Mouse (Mus musculus): ENCODE measurements at regions not wholly inside any gene's neighbourhood (a gene's known extent, or its start where the extent isn't known, plus 50 kb on each side); places are given as distances from the start of the nearest gene placed in this dataset.
A peak's percentile ranks its signal among the peaks of the same experiment; 100 is the strongest.

- WGBS: 89% methylated on average over 5 of the region's 5 CpGs
- no peak overlapping the region for H3K9ac ChIP-seq (ENCODE audit: low read depth, low read length)
Measured at GRCm38 (mm10) chr13:101219568-101219967, 386.3 kb upstream of the Slc30a5 start.

GRCm38 (mm10) chr13:101216897-101217480 lies 383.8 kb upstream of the Slc30a5 start:
- no peak for ATAC-seq (ENCODE audit: low FRiP score, low TSS enrichment)
- H3K27ac ChIP-seq (ENCODE audit: low read depth, low read length): 0 out of 2 replicates have a peak overlapping the region, but pooled peaks have one; percentile 17
- H3K4me3 ChIP-seq (ENCODE audit: low read length): no peak overlapping the region
- no peaks in the 10 kb centered on the region for H3K27me3 ChIP-seq (ENCODE audit: control insufficient read depth, insufficient read depth, low read length)
- H3K4me1 ChIP-seq (ENCODE audit: control insufficient read depth, insufficient read depth, low read length): peaks cover 24% of the 10 kb centered on the region
- no peak overlapping the region for H3K4me2 ChIP-seq (replicated peaks; ENCODE audit: low read depth, low read length)
- 62% methylated on average over 8 of the region's 8 CpGs for whole genome bisulfite sequencing
- H3K9me3 ChIP-seq (ENCODE audit: control insufficient read depth, low read length): no peaks in the 10 kb centered on the region
- H3K36me3 ChIP-seq (ENCODE audit: control insufficient read depth, insufficient read depth, low read length): no peaks in the 10 kb centered on the region
- H3K9ac ChIP-seq (ENCODE audit: low read depth, low read length): no peak overlapping the region

More at GRCm38 (mm10) chr13:101219568-101219967, 386.3 kb upstream of the Slc30a5 start:
- Histone ChIP-seq H3K27ac (ENCODE audit: low read depth, low read length) (no peak overlapping the region), H3K4me1 (ENCODE audit: control insufficient read depth, insufficient read depth, low read length) (peaks cover 24% of the 10 kb centered on the region), H3K36me3 (ENCODE audit: control insufficient read depth, insufficient read depth, low read length) (no peaks in the 10 kb centered on the region), H3K27me3 (ENCODE audit: control insufficient read depth, insufficient read depth, low read length) (no peaks in the 10 kb centered on the region), H3K9me3 (ENCODE audit: control insufficient read depth, low read length) (no peaks in the 10 kb centered on the region), H3K4me3 (ENCODE audit: low read length) (no peak overlapping the region), H3K4me2 (replicated peaks; ENCODE audit: low read depth, low read length) (no peak overlapping the region)
- ATAC-seq (ENCODE audit: low FRiP score, low TSS enrichment): no peak

- Histone ChIP-seq H3K4me1 (ENCODE audit: control insufficient read depth, insufficient read depth, low read length) (peaks cover 24% of the 10 kb centered on the region), H3K27me3 (ENCODE audit: control insufficient read depth, insufficient read depth, low read length) (no peaks in the 10 kb centered on the region), H3K27ac (ENCODE audit: low read depth, low read length) (no peak overlapping the region), H3K9me3 (ENCODE audit: control insufficient read depth, low read length) (no peaks in the 10 kb centered on the region), H3K4me2 (replicated peaks; ENCODE audit: low read depth, low read length) (no peak overlapping the region), H3K36me3 (ENCODE audit: control insufficient read depth, insufficient read depth, low read length) (no peaks in the 10 kb centered on the region), H3K4me3 (ENCODE audit: low read length) (no peak overlapping the region), H3K9ac (ENCODE audit: low read depth, low read length) (no peak overlapping the region)
- no peak for ATAC-seq (ENCODE audit: low FRiP score, low TSS enrichment)
- 64% methylated on average over 4 of the region's 4 CpGs for WGBS
Measured at GRCm38 (mm10) chr13:101216421-101216820, 383.2 kb upstream of the Slc30a5 start.

GRCm38 (mm10) chr13:101215792-101216221 lies 382.6 kb upstream of the Slc30a5 start:
- peak; percentile 80 for ATAC-seq (ENCODE audit: low FRiP score, low TSS enrichment)
- H3K4me1 ChIP-seq (ENCODE audit: control insufficient read depth, insufficient read depth, low read length): peaks cover 24% of the 10 kb centered on the region
- H3K27ac ChIP-seq (ENCODE audit: low read depth, low read length): peak overlapping the region; percentile 53
- no peaks in the 10 kb centered on the region for H3K27me3 ChIP-seq (ENCODE audit: control insufficient read depth, insufficient read depth, low read length)
- H3K36me3 ChIP-seq (ENCODE audit: control insufficient read depth, insufficient read depth, low read length): no peaks in the 10 kb centered on the region
- 0 out of 2 replicates have a peak overlapping the region, but pooled peaks have one; percentile 8 for H3K4me2 ChIP-seq (replicated peaks; ENCODE audit: low read depth, low read length)
- WGBS: 31% methylated on average over 11 of the region's 11 CpGs
- H3K9me3 ChIP-seq (ENCODE audit: control insufficient read depth, low read length): no peaks in the 10 kb centered on the region
- H3K9ac ChIP-seq (ENCODE audit: low read depth, low read length): no peak overlapping the region
- no peak overlapping the region for H3K4me3 ChIP-seq (ENCODE audit: low read length)

- Histone ChIP-seq H3K27ac (ENCODE audit: low read depth, low read length) (peak overlapping the region; percentile 53; the same call in 1 of the 2 replicates), H3K9ac (ENCODE audit: low read depth, low read length) (no peak overlapping the region), H3K27me3 (ENCODE audit: control insufficient read depth, insufficient read depth, low read length) (no peaks in the 10 kb centered on the region), H3K36me3 (ENCODE audit: control insufficient read depth, insufficient read depth, low read length) (no peaks in the 10 kb centered on the region), H3K4me1 (ENCODE audit: control insufficient read depth, insufficient read depth, low read length) (peaks cover 24% of the 10 kb centered on the region), H3K4me2 (replicated peaks; ENCODE audit: low read depth, low read length) (no peak overlapping the region), H3K9me3 (ENCODE audit: control insufficient read depth, low read length) (no peaks in the 10 kb centered on the region), H3K4me3 (ENCODE audit: low read length) (no peak overlapping the region)
- ATAC-seq (ENCODE audit: low FRiP score, low TSS enrichment): no peak
- 66% methylated on average over 5 of the region's 5 CpGs for WGBS
Measured at GRCm38 (mm10) chr13:101215131-101215641, 382.0 kb upstream of the Slc30a5 start.

- Histone ChIP-seq H3K9me3 (ENCODE audit: control insufficient read depth, low read length) (no peaks in the 10 kb centered on the region), H3K27ac (ENCODE audit: low read depth, low read length) (no peak overlapping the region), H3K4me2 (replicated peaks; ENCODE audit: low read depth, low read length) (no peak overlapping the region), H3K9ac (ENCODE audit: low read depth, low read length) (no peak overlapping the region), H3K36me3 (ENCODE audit: control insufficient read depth, insufficient read depth, low read length) (no peaks in the 10 kb centered on the region), H3K4me3 (ENCODE audit: low read length) (no peak overlapping the region), H3K27me3 (ENCODE audit: control insufficient read depth, insufficient read depth, low read length) (no peaks in the 10 kb centered on the region), H3K4me1 (ENCODE audit: control insufficient read depth, insufficient read depth, low read length) (peaks cover 24% of the 10 kb centered on the region)
- 70% methylated on average over 2 of the region's 2 CpGs for WGBS
- ATAC-seq (ENCODE audit: low FRiP score, low TSS enrichment): no peak
Measured at GRCm38 (mm10) chr13:101214094-101214493, 380.9 kb upstream of the Slc30a5 start.

- no peak; the same call in 1 of the 2 replicates for ATAC-seq (ENCODE audit: low FRiP score, low TSS enrichment)
- Histone ChIP-seq H3K27me3 (ENCODE audit: control insufficient read depth, insufficient read depth, low read length) (no peaks in the 10 kb centered on the region), H3K4me1 (ENCODE audit: control insufficient read depth, insufficient read depth, low read length) (peaks cover 22% of the 10 kb centered on the region), H3K27ac (ENCODE audit: low read depth, low read length) (no peak overlapping the region), H3K9ac (ENCODE audit: low read depth, low read length) (no peak overlapping the region), H3K9me3 (ENCODE audit: control insufficient read depth, low read length) (no peaks in the 10 kb centered on the region), H3K4me2 (replicated peaks; ENCODE audit: low read depth, low read length) (no peak overlapping the region), H3K36me3 (ENCODE audit: control insufficient read depth, insufficient read depth, low read length) (no peaks in the 10 kb centered on the region), H3K4me3 (ENCODE audit: low read length) (no peak overlapping the region)
- 52% methylated on average over 13 of the region's 13 CpGs for WGBS
Measured at GRCm38 (mm10) chr13:101213121-101213916, 380.1 kb upstream of the Slc30a5 start.

- 74% methylated on average over 5 of the region's 5 CpGs for WGBS
Measured at GRCm38 (mm10) chr13:101212341-101212895, 379.2 kb upstream of the Slc30a5 start.

GRCm38 (mm10) chr13:101208788-101209187 lies 375.6 kb upstream of the Slc30a5 start:
- 84% methylated on average over 9 of the region's 9 CpGs for WGBS
- Histone ChIP-seq H3K36me3 (ENCODE audit: control insufficient read depth, insufficient read depth, low read length) (no peaks in the 10 kb centered on the region), H3K4me3 (ENCODE audit: low read length) (no peak overlapping the region), H3K4me1 (ENCODE audit: control insufficient read depth, insufficient read depth, low read length) (no peaks in the 10 kb centered on the region; the same call in 1 of the 2 replicates), H3K27ac (ENCODE audit: low read depth, low read length) (no peak overlapping the region), H3K9me3 (ENCODE audit: control insufficient read depth, low read length) (no peaks in the 10 kb centered on the region), H3K9ac (ENCODE audit: low read depth, low read length) (no peak overlapping the region), H3K4me2 (replicated peaks; ENCODE audit: low read depth, low read length) (no peak overlapping the region), H3K27me3 (ENCODE audit: control insufficient read depth, insufficient read depth, low read length) (no peaks in the 10 kb centered on the region)
- ATAC-seq (ENCODE audit: low FRiP score, low TSS enrichment): no peak

More at GRCm38 (mm10) chr13:101212341-101212895, 379.2 kb upstream of the Slc30a5 start:
- Histone ChIP-seq H3K4me3 (ENCODE audit: low read length) (no peak overlapping the region), H3K9me3 (ENCODE audit: control insufficient read depth, low read length) (no peaks in the 10 kb centered on the region), H3K27ac (ENCODE audit: low read depth, low read length) (no peak overlapping the region), H3K36me3 (ENCODE audit: control insufficient read depth, insufficient read depth, low read length) (no peaks in the 10 kb centered on the region), H3K4me2 (replicated peaks; ENCODE audit: low read depth, low read length) (no peak overlapping the region), H3K9ac (ENCODE audit: low read depth, low read length) (no peak overlapping the region), H3K4me1 (ENCODE audit: control insufficient read depth, insufficient read depth, low read length) (peaks cover 19% of the 10 kb centered on the region), H3K27me3 (ENCODE audit: control insufficient read depth, insufficient read depth, low read length) (no peaks in the 10 kb centered on the region)
- ATAC-seq (ENCODE audit: low FRiP score, low TSS enrichment): no peak
